Mouse (Mus musculus) heart, adult 2 months (tissue): ENCODE measurements around the gene Hoxd8.

Source experiments
- CTCF ChIP-seq: fragments of 200-600 bp; IDR thresholded peaks from 2 replicates; pipeline ENCODE4 v1.8.1; 2022; ENCODE audit warnings: antibody characterized with exemption, mild to moderate bottlenecking, moderate library complexity
- POLR2A ChIP-seq: fragments of 200-500 bp; IDR thresholded peaks from 2 replicates; pipeline ENCODE4 v1.6.1; 2011; ENCODE audit warnings: mild to moderate bottlenecking, low read depth, low read length, control low read depth; ENCODE audit not compliant: insufficient read depth

GRCm38 (mm10) chr2:74748436-74748995 lies 44.1 kb downstream of the Hoxd8 start:
- TF ChIP-seq CTCF (no peak), POLR2A (no peak)
